Mouse (Mus musculus): ENCODE results near the gene Ift140. TPM values are rescaled to one million over a fixed set of nuclear protein-coding genes. Genes with fewer than 3 reads are reported as not detected.

Gene Ift140
- polyA plus RNA-seq, 1 experiment from 2014 or later: 12.3 TPM

DNA sequence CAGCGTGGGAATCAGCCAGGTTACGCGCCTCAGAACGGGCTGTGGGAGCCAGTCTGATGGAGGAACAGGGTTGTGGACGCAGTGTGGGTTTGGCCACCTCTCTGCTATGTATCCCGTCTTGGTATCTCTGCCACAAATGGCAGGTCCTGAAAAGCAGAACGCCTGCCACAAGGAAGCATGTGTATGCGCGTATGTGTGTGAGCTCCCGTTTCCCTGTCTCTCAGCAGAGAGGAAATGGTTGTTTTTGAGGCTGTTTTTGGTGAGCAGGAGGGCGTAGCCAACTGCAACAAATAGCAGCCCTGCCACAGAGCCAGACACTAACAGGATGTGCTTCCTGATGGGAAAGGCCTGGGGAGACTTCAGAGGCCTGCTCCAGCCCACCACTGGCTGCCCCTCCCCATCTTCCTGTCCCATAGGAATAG lies 65.1 kb downstream of the Ift140 start:
- Histone ChIP-seq H3K4me2 (replicated peaks) (peak overlapping the region; percentile 54), H3K4me1 (replicated peaks) (peaks cover 42% of the 10 kb centered on the region), H3K4me3 (replicated peaks) (peak overlapping the region; percentile 38), H3K27ac (peak overlapping the region; percentile 96), H3K9me3 (no peaks in the 10 kb centered on the region), H3K36me3 (no peaks in the 10 kb centered on the region), H3K27me3 (replicated peaks) (no peaks in the 10 kb centered on the region), H3K9ac (peak overlapping the region; percentile 21)
- ATAC-seq: peak; percentile 21; the same call in 1 of the 2 replicates
- 50% methylated on average over 11 of the region's 11 CpGs for WGBS

- peak; percentile 51 for ATAC-seq
- Histone ChIP-seq H3K27ac (peak overlapping the region; percentile 96), H3K4me1 (replicated peaks) (peaks cover 42% of the 10 kb centered on the region), H3K27me3 (replicated peaks) (no peaks in the 10 kb centered on the region), H3K9me3 (no peaks in the 10 kb centered on the region), H3K9ac (no peak overlapping the region), H3K4me2 (replicated peaks) (peak overlapping the region; percentile 27; the same call in 1 of the 2 replicates), H3K36me3 (no peaks in the 10 kb centered on the region), H3K4me3 (replicated peaks) (no peak overlapping the region)
- 40% methylated on average over 14 of the region's 14 CpGs for WGBS
These were observed 66.4 kb downstream of the Ift140 start for GRCm38 (mm10) chr17:25082081-25082847.

DNA sequence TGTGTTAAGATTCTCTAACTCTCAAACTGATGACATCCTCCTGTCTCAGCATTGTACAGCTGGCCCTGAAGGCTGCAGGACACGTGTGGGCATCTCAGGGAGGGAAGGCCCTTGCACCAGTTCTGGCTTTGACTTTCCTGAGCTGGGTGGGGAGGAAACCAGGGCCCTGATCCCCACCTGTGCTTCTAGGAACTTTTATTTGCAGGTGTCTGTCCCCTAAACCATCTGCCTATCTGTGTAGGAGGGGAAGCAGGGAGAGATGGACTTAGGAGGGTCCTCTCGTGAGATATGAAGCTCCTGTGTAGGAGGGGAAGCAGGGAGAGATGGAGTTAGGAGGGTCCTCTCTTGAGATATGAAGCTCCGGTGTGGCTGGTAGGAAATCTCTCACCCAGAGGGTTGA lies 67.0 kb downstream of the Ift140 start:
- no peak for ATAC-seq
- H3K27me3 ChIP-seq (replicated peaks): no peaks in the 10 kb centered on the region
- WGBS: 46% methylated on average over 3 of the region's 3 CpGs
- no peak overlapping the region; the same call in 1 of the 2 replicates for H3K4me2 ChIP-seq (replicated peaks)
- peak overlapping the region; percentile 96 for H3K27ac ChIP-seq
- peaks cover 38% of the 10 kb centered on the region for H3K4me1 ChIP-seq (replicated peaks)
- no peak overlapping the region for H3K9ac ChIP-seq
- no peak overlapping the region for H3K4me3 ChIP-seq (replicated peaks)
- no peaks in the 10 kb centered on the region for H3K36me3 ChIP-seq
- no peaks in the 10 kb centered on the region for H3K9me3 ChIP-seq

- no peaks in the 10 kb centered on the region for H3K27me3 ChIP-seq (replicated peaks)
These were observed 67.6 kb downstream of the Ift140 start, which contains the start of gene Tmem204 for GRCm38 (mm10) chr17:25083444-25083931. Gene Tmem204 (minus strand): TSS chr17:25083591.

DNA sequence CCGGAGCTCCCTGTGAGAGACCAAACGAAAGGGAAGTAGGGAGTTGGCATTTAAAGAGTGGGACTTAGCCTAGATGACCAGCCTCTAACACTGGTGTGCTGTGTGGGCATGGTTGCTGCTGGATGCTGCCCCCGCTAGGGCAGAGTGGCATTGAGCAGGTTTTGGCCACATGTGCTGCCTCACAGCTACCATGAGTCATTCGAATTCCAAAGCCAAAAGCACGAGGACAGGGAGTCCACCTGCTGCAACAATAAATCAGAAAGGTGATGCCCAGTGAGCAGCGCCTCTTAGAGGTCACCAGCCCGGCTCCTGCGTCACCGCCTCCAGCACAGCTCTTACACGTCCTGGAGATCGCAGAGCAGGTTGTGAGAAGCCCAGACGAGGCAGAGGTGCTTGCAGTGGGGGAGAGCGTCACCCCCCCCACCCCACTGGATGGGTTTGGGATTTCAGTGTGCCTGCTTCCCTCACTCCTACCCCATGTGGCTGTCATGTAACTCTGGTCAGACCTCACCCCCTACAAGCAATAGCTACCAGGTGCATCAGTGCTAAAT lies 69.0 kb downstream of the Ift140 start:
- Histone ChIP-seq H3K4me2 (replicated peaks) (no peak overlapping the region), H3K4me1 (replicated peaks) (peaks cover 37% of the 10 kb centered on the region), H3K4me3 (replicated peaks) (no peak overlapping the region), H3K27ac (peak overlapping the region; percentile 96), H3K9ac (no peak overlapping the region), H3K27me3 (replicated peaks) (no peaks in the 10 kb centered on the region), H3K9me3 (no peaks in the 10 kb centered on the region), H3K36me3 (no peaks in the 10 kb centered on the region)
- no peak for ATAC-seq
- WGBS: 73% methylated on average over 13 of the region's 13 CpGs

More at GRCm38 (mm10) chr17:25083444-25083931, 67.6 kb downstream of the Ift140 start, which contains the start of gene Tmem204:
- ATAC-seq: peak; percentile 88
- Histone ChIP-seq H3K4me2 (replicated peaks) (peak within 1 kb of the TSS; percentile 11; the same call in 1 of the 2 replicates), H3K9me3 (no peaks in the 10 kb centered on the region), H3K27ac (peak within 1 kb of the TSS; percentile 96), H3K4me3 (replicated peaks) (no peak within 1 kb of the TSS), H3K36me3 (no peaks in the 10 kb centered on the region), H3K4me1 (replicated peaks) (peaks cover 37% of the 10 kb centered on the region), H3K9ac (no peak within 1 kb of the TSS)
- WGBS: 36% methylated on average over 7 of the region's 7 CpGs

GRCm38 (mm10) chr17:25086724-25087123 lies 70.8 kb downstream of the Ift140 start:
- H3K4me1 ChIP-seq (replicated peaks): peaks cover 29% of the 10 kb centered on the region
- no peak for ATAC-seq
- no peaks in the 10 kb centered on the region for H3K9me3 ChIP-seq
- no peak overlapping the region for H3K27ac ChIP-seq
- WGBS: 87% methylated on average over 7 of the region's 7 CpGs
- no peak overlapping the region for H3K9ac ChIP-seq
- no peaks in the 10 kb centered on the region for H3K27me3 ChIP-seq (replicated peaks)
- H3K36me3 ChIP-seq: no peaks in the 10 kb centered on the region
- H3K4me2 ChIP-seq (replicated peaks): no peak overlapping the region
- no peak overlapping the region for H3K4me3 ChIP-seq (replicated peaks)

- Histone ChIP-seq H3K4me2 (replicated peaks) (no peak overlapping the region), H3K36me3 (no peaks in the 10 kb centered on the region), H3K4me1 (replicated peaks) (peaks cover 10% of the 10 kb centered on the region; the same call in 1 of the 2 replicates), H3K27me3 (replicated peaks) (no peaks in the 10 kb centered on the region), H3K4me3 (replicated peaks) (no peak overlapping the region), H3K9me3 (no peaks in the 10 kb centered on the region), H3K27ac (no peak overlapping the region), H3K9ac (no peak overlapping the region)
- 90% methylated on average over 10 of the region's 10 CpGs for WGBS
- ATAC-seq: peak; percentile 73
These were observed 73.3 kb downstream of the Ift140 start for GRCm38 (mm10) chr17:25089158-25089557.

- 93% methylated on average over 10 of the region's 10 CpGs for WGBS
These were observed 74.6 kb downstream of the Ift140 start for GRCm38 (mm10) chr17:25090450-25090849.

GRCm38 (mm10) chr17:25096221-25096620 lies 80.3 kb downstream of the Ift140 start:
- WGBS: 85% methylated on average over 2 of the region's 2 CpGs
- ATAC-seq: no peak

More at GRCm38 (mm10) chr17:25090450-25090849, 74.6 kb downstream of the Ift140 start:
- Histone ChIP-seq H3K9me3 (no peaks in the 10 kb centered on the region), H3K9ac (no peak overlapping the region), H3K27ac (no peak overlapping the region), H3K4me3 (replicated peaks) (no peak overlapping the region), H3K27me3 (replicated peaks) (no peaks in the 10 kb centered on the region), H3K36me3 (no peaks in the 10 kb centered on the region), H3K4me2 (replicated peaks) (no peak overlapping the region), H3K4me1 (replicated peaks) (0 out of 2 replicates have a peak, but pooled peaks cover 3% of the 10 kb centered on the region)
- no peak for ATAC-seq

DNA sequence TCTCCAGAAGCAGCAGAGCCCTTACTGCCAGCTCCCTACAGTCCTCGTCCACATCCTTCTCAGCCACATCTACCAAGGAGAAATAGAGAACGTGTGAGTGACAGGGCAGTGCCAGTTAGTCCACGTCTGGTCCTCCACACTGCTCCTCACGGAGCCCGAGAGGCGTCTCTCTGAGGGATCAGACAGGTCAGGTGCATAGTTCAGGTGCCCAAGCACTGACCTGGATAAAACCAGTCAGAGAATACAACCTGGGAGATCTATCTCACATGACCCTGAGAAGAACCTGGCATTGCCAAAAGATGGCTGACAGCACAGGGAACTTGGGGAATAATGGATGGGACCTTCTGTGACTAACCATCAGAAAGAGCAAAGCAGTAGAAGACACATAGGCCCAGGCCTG lies 84.2 kb downstream of the Ift140 start:
- no peaks in the 10 kb centered on the region for H3K27me3 ChIP-seq (replicated peaks)
- H3K4me1 ChIP-seq (replicated peaks): no peaks in the 10 kb centered on the region
- H3K9ac ChIP-seq: no peak overlapping the region
- no peaks in the 10 kb centered on the region for H3K9me3 ChIP-seq
- no peak overlapping the region for H3K4me3 ChIP-seq (replicated peaks)
- H3K27ac ChIP-seq: no peak overlapping the region
- 95% methylated on average over 6 of the region's 6 CpGs for WGBS
- no peak for ATAC-seq
- H3K4me2 ChIP-seq (replicated peaks): no peak overlapping the region
- H3K36me3 ChIP-seq: peaks cover 51% of the 10 kb centered on the region

More at GRCm38 (mm10) chr17:25096221-25096620, 80.3 kb downstream of the Ift140 start:
- no peak overlapping the region for H3K27ac ChIP-seq
- no peak overlapping the region for H3K9ac ChIP-seq
- H3K36me3 ChIP-seq: peaks cover 23% of the 10 kb centered on the region
- no peak overlapping the region for H3K4me2 ChIP-seq (replicated peaks)
- no peaks in the 10 kb centered on the region for H3K27me3 ChIP-seq (replicated peaks)
- no peaks in the 10 kb centered on the region for H3K4me1 ChIP-seq (replicated peaks)
- H3K9me3 ChIP-seq: no peaks in the 10 kb centered on the region
- no peak overlapping the region for H3K4me3 ChIP-seq (replicated peaks)

DNA sequence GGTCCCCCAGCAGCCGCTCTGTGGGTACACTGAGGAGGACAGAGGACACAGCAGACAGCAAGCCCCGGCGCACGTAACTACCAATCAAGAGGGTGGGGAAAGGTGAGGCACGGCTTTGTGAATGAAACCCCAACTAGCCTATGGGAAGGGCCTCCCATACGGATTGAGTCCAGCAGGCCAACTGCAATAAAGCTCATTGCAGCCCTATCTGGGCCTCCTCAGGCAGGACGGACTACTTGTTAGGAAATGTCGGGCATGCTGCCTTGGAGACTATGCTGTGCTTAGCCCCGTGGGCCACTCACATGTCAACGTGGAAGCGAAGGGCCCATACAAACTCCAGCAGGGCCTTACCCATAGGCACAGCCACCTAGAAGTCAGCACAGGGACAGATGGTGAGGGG lies 85.5 kb downstream of the Ift140 start:
- no peaks in the 10 kb centered on the region for H3K9me3 ChIP-seq
- WGBS: 89% methylated on average over 11 of the region's 11 CpGs
- no peak for ATAC-seq

DNA sequence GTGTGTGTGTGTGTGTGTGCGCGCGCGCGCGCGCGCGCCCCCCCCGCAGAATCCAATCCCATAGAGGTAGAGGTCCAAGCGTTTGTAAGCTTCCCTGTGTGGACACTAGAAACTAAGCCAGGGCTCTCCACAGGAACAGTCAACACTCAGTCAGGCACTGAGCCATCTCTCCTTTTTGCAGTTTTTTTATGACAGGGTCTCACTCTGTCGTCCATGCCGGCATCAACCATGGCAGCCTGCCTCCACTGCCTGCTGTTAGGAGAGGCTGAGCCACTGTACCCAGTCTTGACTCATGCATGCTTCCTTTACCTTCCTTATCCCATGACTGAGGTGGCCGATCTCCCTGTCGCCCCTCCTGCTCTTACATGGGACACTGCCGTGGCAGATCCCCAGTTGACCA lies 91.9 kb downstream of the Ift140 start:
- no peak overlapping the region for H3K4me3 ChIP-seq (replicated peaks)
- no peak overlapping the region for H3K27ac ChIP-seq
- 93% methylated on average over 13 of the region's 16 CpGs for WGBS
- no peak overlapping the region for H3K4me2 ChIP-seq (replicated peaks)
- H3K27me3 ChIP-seq (replicated peaks): no peaks in the 10 kb centered on the region
- no peaks in the 10 kb centered on the region for H3K9me3 ChIP-seq
- H3K9ac ChIP-seq: no peak overlapping the region
- H3K4me1 ChIP-seq (replicated peaks): no peaks in the 10 kb centered on the region
- ATAC-seq: no peak
- H3K36me3 ChIP-seq: peaks cover 43% of the 10 kb centered on the region

More for the DNA sequence above, 85.5 kb downstream of the Ift140 start:
- H3K27me3 ChIP-seq (replicated peaks): no peaks in the 10 kb centered on the region
- H3K27ac ChIP-seq: no peak overlapping the region
- no peaks in the 10 kb centered on the region for H3K4me1 ChIP-seq (replicated peaks)
- no peak overlapping the region for H3K4me3 ChIP-seq (replicated peaks)
- H3K36me3 ChIP-seq: peaks cover 63% of the 10 kb centered on the region
- H3K4me2 ChIP-seq (replicated peaks): no peak overlapping the region
- H3K9ac ChIP-seq: no peak overlapping the region

All from intestine, embryonic 15.5 days (tissue).